Mouse (Mus musculus): Measurements from ENCODE around the gene Pttg1ip.

Gene Pttg1ip

DNA sequence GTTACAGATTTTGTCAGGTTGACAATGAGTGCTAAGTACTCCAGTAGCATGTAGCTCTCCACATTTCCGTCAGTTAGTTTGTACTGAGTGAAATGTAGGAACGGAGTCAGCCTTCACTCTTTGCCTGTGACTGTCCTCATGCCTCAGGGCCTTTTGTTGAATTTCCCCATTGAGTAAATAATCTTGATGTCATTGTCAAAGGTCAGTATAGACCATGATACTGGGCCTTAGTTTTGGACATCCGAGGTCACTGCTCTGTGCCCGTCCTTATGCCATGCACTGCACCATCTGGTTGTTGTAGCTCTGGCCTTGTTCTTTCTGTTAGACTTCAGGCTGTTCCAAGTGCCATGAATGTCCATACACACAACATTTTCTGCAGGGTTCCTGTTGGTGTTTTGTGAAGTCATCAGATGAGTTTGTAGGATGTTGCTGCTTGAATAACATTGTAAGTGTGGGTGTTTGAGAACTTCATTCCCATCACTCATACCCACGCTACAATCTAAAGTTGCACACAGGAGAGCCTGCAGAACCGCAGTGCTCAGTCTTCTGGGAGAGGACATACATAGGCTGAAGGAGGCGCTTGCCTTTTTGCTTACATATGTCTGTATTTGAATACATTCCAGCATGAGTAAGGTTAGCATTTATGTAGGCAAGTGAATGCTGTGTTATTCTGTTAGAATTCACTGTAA, 54.9 kb downstream of the Pttg1ip start:
- DNase-seq (ENCODE audit: extremely low spot score): no peak

DNA sequence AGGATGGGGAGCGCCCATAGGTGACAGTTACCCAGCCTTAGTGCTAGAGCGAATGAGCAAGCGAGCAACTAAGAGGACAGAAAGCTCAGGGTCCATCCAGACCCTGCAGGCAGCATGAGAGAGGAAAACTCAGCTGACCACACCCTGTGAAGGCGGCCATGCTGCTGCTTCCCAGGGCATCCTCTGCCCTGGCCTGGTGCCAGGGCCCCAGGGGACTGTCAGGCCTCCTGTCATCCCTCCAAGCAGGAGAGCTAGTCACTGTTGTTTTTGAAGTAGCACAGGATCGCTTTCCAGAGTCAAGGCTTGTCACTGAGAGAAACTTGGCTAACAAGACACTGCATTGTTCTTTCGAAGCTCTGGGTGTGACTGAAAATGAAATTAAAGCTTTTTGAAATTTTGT, 57.4 kb downstream of the Pttg1ip start:
- DNase-seq (ENCODE audit: extremely low spot score): no peak

DNA sequence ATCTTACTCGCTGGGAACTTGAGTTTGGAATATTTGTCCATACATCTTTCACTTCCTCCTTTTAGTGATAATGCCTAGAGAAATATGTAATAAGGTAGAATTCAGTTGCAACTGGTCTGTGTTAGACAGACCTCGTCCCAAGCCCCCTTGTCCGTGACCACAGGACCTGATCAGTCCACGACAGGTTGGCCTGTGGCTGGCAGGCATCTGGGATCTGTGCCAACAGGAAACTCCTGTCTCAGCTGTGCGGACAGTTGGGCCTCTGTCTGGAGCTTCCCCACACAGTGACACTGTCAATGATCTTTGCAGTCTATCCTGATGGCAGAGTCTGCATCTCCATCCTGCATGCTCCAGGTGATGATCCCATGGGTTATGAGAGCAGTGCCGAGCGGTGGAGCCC, 61.6 kb downstream of the Pttg1ip start:
- DNase-seq (ENCODE audit: extremely low spot score): no peak

DNA sequence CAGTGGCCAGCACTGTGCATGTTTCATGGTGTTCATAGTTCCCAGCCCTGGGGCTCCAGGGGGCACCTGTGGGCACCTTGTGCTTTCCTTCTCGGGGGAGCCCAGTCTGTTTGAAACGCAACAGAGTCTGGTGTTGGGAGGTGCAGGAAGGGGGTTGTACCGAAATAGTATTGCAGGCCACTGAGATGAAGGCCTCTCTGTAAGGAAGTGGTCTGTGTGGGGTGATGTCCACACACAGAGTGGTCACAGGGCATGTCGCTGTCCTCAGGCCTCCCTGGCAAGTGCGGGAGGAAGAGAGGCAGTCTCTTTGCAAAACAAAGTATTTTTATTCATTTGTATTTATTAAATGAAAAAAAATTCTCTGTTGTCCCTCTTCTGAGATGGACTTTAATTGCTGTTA, 64.1 kb downstream of the Pttg1ip start:
- no peak for DNase-seq (ENCODE audit: extremely low spot score)

DNA sequence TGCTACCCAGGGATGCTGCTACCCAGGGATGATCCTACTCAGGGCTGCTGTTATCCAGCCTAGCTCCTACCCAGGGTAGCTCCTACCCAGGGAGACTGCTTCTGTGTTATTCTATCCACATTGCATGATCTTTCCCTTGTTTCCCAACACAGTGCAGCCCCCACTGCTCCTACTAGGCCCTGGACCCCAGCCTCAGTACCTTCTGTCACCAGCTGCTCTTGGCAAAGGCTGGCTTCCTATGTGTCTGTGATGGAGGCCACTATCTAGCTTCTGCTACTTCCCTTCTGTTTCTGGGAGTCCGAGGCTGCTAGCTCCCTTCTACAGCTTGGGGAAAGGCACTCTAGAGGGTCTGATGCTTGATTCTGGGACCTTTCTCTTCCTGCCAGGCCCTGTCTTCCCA, 65.9 kb downstream of the Pttg1ip start:
- DNase-seq (ENCODE audit: extremely low spot score): no peak

DNA sequence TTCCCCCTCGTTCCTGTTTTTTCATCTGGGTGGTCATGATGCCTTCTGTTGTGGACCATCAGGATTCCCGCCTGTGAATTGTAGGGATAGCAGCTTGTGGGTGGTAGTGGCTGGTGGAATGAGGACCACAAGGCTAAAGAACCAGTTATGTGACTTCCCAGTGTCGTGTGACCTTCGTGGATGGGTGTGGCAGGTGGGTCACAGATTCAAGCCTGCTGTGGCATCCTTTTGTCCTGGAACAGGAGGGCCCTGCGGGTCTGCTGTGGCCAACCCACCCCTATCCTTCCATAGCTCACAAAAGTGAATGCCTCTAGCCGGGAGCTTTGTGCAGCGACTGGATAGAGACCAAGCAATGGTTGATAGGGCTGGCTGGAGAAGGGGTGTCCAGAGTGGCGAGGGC, 66.4 kb downstream of the Pttg1ip start:
- DNase-seq (ENCODE audit: extremely low spot score): no peak
